Mouse (Mus musculus) kidney, embryonic 14.5 days (tissue): ENCODE data around the gene Pram1. TPM values are rescaled to one million over a fixed set of nuclear protein-coding genes. Genes with fewer than 3 reads are reported as not detected.
"Not testable (repeated sequence)": the region's sequence is repeated elsewhere in the genome, so short reads cannot be mapped to it uniquely, and the experiment has no call there.

ENCODE experiments used
- ATAC-seq: fragments of 200-750 bp; cut with Nextera tagmentation; 2 replicates; pipeline ENCODE4 v1.8.0; 2017; ENCODE audit warnings: moderate number of reproducible peaks, mild to moderate bottlenecking, moderate TSS enrichment, moderate library complexity; ENCODE audit not compliant: low FRiP score, low TSS enrichment
- H3K27ac ChIP-seq: fragments of 300-500 bp; sonication (generic); 2 replicates; pipeline ENCODE4 v1.5.1; 2014; ENCODE audit warnings: low read depth, mild to moderate bottlenecking, low read length, moderate library complexity, mixed read lengths
- H3K27me3 ChIP-seq: fragments of 300-500 bp; sonication (generic); 2 replicates; pipeline ENCODE4 v1.6.1; 2014; ENCODE audit warnings: mild to moderate bottlenecking, low read length; ENCODE audit not compliant: control insufficient read depth, insufficient read depth
- H3K36me3 ChIP-seq: fragments of 300-500 bp; sonication (generic); 2 replicates; pipeline ENCODE4 v1.6.1; 2014; ENCODE audit warnings: low read length, mixed read lengths; ENCODE audit not compliant: control insufficient read depth, insufficient read depth
- H3K4me1 ChIP-seq: fragments of 300-500 bp; sonication (generic); 2 replicates; pipeline ENCODE4 v1.6.1; 2014; ENCODE audit warnings: low read length, mixed read lengths; ENCODE audit not compliant: control insufficient read depth, insufficient read depth
- H3K4me2 ChIP-seq: fragments of 300-500 bp; sonication (generic); replicated peaks from 2 replicates; pipeline ENCODE4 v1.6.1; 2014; ENCODE audit warnings: low read depth, mild to moderate bottlenecking, low read length
- H3K4me3 ChIP-seq: fragments of 300-500 bp; sonication (generic); 2 replicates; pipeline ENCODE4 v1.5.1; 2014; ENCODE audit warnings: mild to moderate bottlenecking, low read length
- H3K9ac ChIP-seq: fragments of 300-500 bp; sonication (generic); 2 replicates; pipeline ENCODE4 v1.6.1; 2014; ENCODE audit warnings: low read depth, mild to moderate bottlenecking, low read length, moderate library complexity
- H3K9me3 ChIP-seq: fragments of 300-500 bp; sonication (generic); 2 replicates; pipeline ENCODE4 v1.6.1; 2016; ENCODE audit warnings: low read length; ENCODE audit not compliant: control insufficient read depth
- WGBS: fragments of 180-500 bp; shearing (Covaris S2); extraction: QIAGEN DNeasy Blood & Tissue Kit; methylation state at CpG from one replicate; pipeline ENCODE4 v1.1.7; 2014; 5-methylcytosine and 5-hydroxymethylcytosine counted together
- polyA plus RNA-seq: library from polyadenylated mRNA; unstranded; fragments of >200 nt; fragmentation: Nextera tagmentation; extraction: Ambion mirVana; gene quantifications from 2 replicates; pipeline ENCODE4 v1.2.1, GENCODE M21; 2014

Pram1 gene
- polyA plus RNA-seq = 0.66 and 0.81 TPM in 2 replicates

DNA sequence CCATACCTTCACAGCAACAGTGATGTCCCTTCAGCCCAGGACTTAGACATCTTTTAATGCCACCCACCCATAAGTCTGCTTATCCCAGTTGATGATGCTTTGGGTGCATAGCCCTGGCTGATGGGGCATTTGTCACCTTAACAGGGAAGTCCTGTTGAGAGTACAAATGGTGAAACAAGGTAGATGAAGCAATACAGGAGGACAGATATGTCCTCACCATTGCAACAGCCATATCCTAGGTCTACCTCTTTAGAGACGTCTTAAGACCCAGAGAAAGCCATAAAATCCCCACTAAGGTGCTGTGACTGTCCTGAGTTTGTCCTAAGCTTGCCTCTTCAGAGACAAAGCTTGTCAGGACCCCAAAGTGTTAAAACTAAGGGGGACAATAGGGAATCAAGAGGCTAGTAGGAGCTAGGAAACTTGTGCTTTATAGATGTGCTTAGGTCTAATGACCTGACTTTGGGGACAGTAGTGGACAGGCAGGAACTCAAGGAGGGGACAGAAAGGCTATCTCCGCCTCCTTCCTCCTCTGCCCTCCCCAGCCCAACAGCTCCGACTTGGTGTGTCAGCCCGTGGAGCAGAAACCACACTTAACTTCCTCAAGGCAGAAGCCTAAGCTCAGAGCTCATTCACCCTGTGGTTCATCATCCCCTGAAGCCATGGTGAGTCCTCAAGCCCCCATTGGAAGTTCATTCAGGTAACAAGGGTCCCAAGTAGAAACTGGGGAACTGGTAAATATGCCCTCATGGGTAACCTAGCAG is at the start of gene Pram1:
TSS of gene Pram1 (plus strand) at position 541 of the 761 bp plus-strand sequence.
- Histone ChIP-seq H3K9me3 (no peaks in the 10 kb centered on the region), H3K4me2 (no peak within 1 kb of the TSS), H3K27me3 (no peaks in the 10 kb centered on the region), H3K9ac (no peak within 1 kb of the TSS), H3K4me1 (no peaks in the 10 kb centered on the region), H3K27ac (no peak within 1 kb of the TSS), H3K36me3 (peaks cover 13% of the 10 kb centered on the region; the same call in 1 of the 2 replicates), H3K4me3 (no peak within 1 kb of the TSS)
- no peak for ATAC-seq
- WGBS = 77% methylated on average over 4 of the region's 4 CpGs

DNA sequence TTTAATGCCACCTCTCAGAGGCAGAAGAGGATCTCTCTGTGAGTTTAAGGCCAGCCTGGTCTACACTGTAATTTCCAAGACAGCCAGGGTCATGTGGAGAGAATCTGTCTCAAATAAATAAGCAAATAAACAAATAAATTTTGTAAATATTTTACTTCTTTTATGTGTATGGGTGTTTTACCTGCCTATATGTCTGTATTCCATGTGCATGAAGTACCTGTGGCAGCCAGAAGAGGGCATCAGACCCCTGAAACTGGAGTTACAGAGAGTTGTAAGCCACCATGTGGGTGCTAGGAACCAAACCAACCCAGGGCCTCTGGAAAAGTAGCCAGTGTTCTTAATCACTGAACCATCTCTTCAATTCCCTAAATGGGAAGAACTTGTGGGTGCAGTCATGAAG is 40.6 kb upstream of the Pram1 start:
- no peak overlapping the region for H3K4me3 ChIP-seq
- ATAC-seq = no peak
- no peaks in the 10 kb centered on the region for H3K4me1 ChIP-seq
- no peak overlapping the region for H3K27ac ChIP-seq
- no peaks in the 10 kb centered on the region for H3K36me3 ChIP-seq
- H3K9me3 ChIP-seq = no peaks in the 10 kb centered on the region
- no peaks in the 10 kb centered on the region for H3K27me3 ChIP-seq
- no peak overlapping the region for H3K9ac ChIP-seq
- no peak overlapping the region for H3K4me2 ChIP-seq

DNA sequence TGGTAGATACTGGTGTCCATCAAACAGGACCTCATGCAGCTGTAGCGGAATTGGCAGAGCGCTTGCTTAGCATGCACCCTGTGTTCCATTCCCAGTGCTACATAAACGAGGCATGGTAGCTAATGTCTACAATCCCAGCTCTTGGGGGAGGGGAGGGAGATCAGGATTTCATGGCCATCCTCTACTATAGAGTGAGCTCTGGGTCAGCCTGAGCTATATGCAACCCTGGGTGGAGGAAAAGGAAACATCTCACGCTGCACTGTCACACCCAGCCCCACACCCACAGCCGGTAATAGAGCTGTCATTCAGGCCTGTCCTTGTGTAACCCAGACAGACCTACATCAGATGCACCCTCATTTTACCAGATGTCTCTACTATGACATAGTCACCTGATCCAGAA is 39.4 kb upstream of the Pram1 start:
- WGBS = 95% methylated on average over 5 of the region's 5 CpGs
- no peak for ATAC-seq
- Histone ChIP-seq H3K4me2 (no peak overlapping the region), H3K4me3 (no peak overlapping the region), H3K9me3 (no peaks in the 10 kb centered on the region), H3K36me3 (no peaks in the 10 kb centered on the region), H3K27ac (no peak overlapping the region), H3K4me1 (no peaks in the 10 kb centered on the region), H3K27me3 (no peaks in the 10 kb centered on the region), H3K9ac (no peak overlapping the region)

DNA sequence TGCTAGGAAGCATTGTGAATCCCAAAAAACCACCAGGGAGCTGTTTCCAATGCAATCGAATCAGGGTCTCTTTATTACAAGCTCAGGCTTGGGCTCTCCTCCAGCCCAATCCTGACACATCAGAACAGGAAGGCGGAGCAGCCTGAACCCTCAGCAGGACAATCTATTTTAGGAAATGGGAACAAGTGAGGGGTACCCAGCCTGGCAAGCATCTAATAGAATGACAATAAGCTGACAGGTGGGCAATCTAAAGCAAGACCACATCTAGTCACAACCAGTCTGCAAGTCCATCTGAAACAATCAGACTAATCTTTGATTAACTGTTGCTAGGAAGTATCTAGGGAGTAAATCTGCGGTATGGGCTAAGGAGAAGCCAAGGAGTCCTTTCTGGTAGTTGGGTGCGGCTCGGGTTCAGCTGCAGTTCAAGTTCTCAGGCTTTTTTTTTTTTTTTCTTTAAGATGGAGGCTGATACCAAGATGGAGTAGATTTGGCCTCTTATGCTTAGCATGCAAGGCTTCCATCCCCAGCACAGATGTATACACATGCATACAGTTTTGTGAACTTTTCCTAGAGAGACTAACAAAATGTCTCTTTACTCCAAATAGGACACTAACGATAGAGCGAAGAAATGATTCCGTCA is 37.9 kb upstream of the Pram1 start:
- no peaks in the 10 kb centered on the region for H3K4me1 ChIP-seq
- ATAC-seq = no peak
- H3K27ac ChIP-seq = no peak overlapping the region
- no peak overlapping the region for H3K9ac ChIP-seq
- no peaks in the 10 kb centered on the region for H3K27me3 ChIP-seq
- H3K4me3 ChIP-seq = no peak overlapping the region
- WGBS = 85% methylated on average over 8 of the region's 8 CpGs
- H3K4me2 ChIP-seq = no peak overlapping the region
- H3K9me3 ChIP-seq = no peaks in the 10 kb centered on the region
- H3K36me3 ChIP-seq = no peaks in the 10 kb centered on the region

DNA sequence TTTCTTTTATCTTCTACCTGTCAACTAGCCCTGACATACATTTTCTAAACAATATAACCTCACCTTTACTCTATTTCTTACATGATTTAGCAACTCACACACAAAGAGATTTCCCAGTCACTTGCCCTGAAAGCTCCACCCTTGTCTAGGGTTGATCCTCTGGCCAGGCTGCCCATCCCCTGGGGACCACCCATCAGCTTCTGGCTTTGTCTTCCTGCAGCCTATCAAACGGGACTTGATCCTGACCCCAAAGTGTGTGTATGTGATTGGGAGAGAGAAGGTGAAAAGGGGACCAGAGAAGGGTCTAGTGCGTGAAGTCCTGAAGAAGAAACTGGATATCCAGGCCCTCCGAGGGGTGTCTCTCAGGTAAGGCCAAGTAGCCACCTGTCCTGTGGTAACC is 37.0 kb upstream of the Pram1 start:
- Histone ChIP-seq H3K27me3 (no peaks in the 10 kb centered on the region), H3K4me3 (no peak overlapping the region), H3K36me3 (no peaks in the 10 kb centered on the region), H3K9ac (no peak overlapping the region), H3K27ac (no peak overlapping the region), H3K4me2 (no peak overlapping the region), H3K9me3 (no peaks in the 10 kb centered on the region), H3K4me1 (no peaks in the 10 kb centered on the region)
- WGBS = 78% methylated on average over 3 of the region's 3 CpGs
- ATAC-seq = no peak

DNA sequence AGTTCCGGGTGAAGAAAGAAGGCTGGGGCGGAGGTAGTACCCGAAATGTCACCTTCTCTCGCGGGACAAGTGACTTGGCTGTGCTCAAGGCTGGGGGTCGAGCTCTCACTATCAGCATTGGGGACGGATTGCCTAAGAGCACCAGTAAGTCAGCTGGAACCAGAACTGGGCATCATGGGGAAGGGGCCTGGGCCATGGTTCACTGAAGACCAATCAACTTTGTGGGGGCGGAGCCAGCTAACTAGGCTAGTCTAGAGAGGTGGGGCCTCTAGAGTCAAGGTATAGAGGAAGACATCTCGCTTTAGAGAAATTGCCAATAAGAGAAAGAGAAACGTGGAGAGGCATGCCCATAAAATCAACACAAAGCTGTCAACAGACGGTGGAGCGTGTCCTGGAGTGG is 35.9 kb upstream of the Pram1 start:
- H3K27me3 ChIP-seq = no peaks in the 10 kb centered on the region
- H3K27ac ChIP-seq = no peak overlapping the region
- no peak overlapping the region for H3K4me3 ChIP-seq
- H3K9me3 ChIP-seq = no peaks in the 10 kb centered on the region
- no peak overlapping the region for H3K4me2 ChIP-seq
- no peaks in the 10 kb centered on the region for H3K4me1 ChIP-seq
- WGBS = 85% methylated on average over 12 of the region's 12 CpGs
- ATAC-seq = no peak
- no peak overlapping the region for H3K9ac ChIP-seq
- no peaks in the 10 kb centered on the region for H3K36me3 ChIP-seq

DNA sequence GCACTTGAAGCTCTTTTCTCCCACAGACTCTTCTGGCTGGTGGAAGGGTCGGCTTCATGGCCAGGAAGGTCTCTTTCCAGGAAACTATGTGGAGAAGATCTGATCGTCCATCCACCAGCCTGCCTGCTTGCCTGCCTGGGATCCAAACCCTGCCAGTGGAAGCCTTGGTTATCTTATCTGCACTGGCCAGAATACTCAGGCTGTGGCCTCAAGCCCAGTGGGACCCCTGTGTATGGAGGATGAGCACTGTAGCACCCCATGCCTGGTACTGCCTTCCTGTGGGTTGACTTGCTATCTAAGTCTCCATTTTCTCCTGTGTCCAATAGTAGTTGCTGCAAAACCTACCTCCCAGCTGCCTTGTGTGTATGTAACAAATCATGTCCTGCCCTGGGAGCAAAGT is 30.6 kb upstream of the Pram1 start:
- H3K4me1 ChIP-seq = no peaks in the 10 kb centered on the region
- no peaks in the 10 kb centered on the region for H3K9me3 ChIP-seq
- no peaks in the 10 kb centered on the region for H3K27me3 ChIP-seq
- no peak for ATAC-seq
- no peak overlapping the region for H3K9ac ChIP-seq
- H3K4me3 ChIP-seq = no peak overlapping the region
- no peak overlapping the region for H3K27ac ChIP-seq
- no peak overlapping the region for H3K4me2 ChIP-seq
- H3K36me3 ChIP-seq = no peaks in the 10 kb centered on the region
- WGBS = 94% methylated on average over 2 of the region's 2 CpGs

DNA sequence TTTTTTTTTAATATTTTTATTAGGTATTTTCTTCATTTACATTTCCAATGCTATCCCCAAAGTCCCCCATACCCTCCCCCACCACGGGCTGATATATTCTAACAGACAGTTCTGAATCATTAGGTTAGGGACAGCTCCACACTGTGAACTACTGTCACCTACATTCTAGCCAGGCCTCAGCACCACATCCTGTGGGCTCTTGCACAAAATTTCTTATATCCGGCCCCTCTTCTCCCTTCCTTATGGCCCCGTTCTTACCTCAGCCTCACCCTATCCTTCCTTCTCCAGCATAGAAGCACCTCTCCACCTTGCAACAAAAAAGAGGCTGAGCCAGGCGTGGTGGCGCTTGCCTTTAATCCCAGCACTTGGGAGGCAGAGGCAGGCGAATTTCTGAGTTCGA is 27.3 kb upstream of the Pram1 start:
- Histone ChIP-seq H3K4me2 (no peak overlapping the region), H3K27ac (no peak overlapping the region), H3K27me3 (no peaks in the 10 kb centered on the region), H3K4me1 (no peaks in the 10 kb centered on the region), H3K4me3 (no peak overlapping the region), H3K9ac (no peak overlapping the region), H3K9me3 (no peaks in the 10 kb centered on the region), H3K36me3 (no peaks in the 10 kb centered on the region)
- no peak for ATAC-seq
- WGBS = 84% methylated on average over 7 of the region's 7 CpGs

DNA sequence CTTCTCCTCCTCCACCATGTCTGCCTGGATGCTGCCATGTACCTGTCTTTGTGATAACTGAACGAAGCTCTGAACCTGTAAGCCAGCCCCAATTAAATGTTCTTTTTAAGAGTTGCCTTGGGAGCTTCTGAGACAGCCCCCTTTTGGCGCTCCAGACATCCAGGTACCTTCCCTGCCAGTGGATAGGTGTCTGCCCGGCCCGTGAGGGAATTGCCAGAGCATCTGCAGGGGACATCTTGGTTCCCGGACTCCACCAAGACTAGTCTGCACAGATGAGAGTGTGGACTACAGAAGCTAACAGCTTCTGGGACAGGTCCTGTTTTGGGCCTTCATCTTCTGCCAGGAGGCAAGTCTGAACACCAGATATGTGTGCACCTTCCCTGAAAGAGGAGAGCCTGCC is 24.1 kb upstream of the Pram1 start:
- not testable (repeated sequence) for H3K27ac ChIP-seq, H3K4me3 ChIP-seq, H3K9ac ChIP-seq, H3K4me1 ChIP-seq, H3K27me3 ChIP-seq, ATAC-seq, H3K4me2 ChIP-seq, H3K9me3 ChIP-seq, H3K36me3 ChIP-seq
- WGBS = 88% methylated on average over 5 of the region's 5 CpGs
